Mouse (Mus musculus) limb, embryonic 13.5 days (tissue): ENCODE data around the gene Gtpbp8. TPM values are rescaled to one million over a fixed set of nuclear protein-coding genes. Genes with fewer than 3 reads are reported as not detected.

ENCODE experiments used
- polyA plus RNA-seq: library from polyadenylated mRNA; unstranded; fragments of >200 nt; fragmentation: Nextera tagmentation; extraction: Ambion mirVana; gene quantifications from 2 replicates; pipeline ENCODE4 v1.2.1, GENCODE M21; 2015

Gtpbp8 gene
- polyA plus RNA-seq, 1 experiment from 2014 or later: 28.4 TPM

Other genes with a start within 250 kb of the Gtpbp8 start
- 58.7 and 63.5 TPM in 2 replicates for gene Boc, start 187.5 kb downstream of the Gtpbp8 start, polyA plus RNA-seq
- gene Nepro, start 22.1 kb downstream of the Gtpbp8 start, polyA plus RNA-seq: 10.2 and 11.0 TPM in 2 replicates
- gene Cd200r1, start 19.4 kb upstream of the Gtpbp8 start, polyA plus RNA-seq: 0.83 and 0.84 TPM in 2 replicates
- 0.08 and 0.15 TPM in 2 replicates for gene Cd200r4, start 65.4 kb upstream of the Gtpbp8 start, polyA plus RNA-seq
- not detected in 2 replicates for gene Cd200r2, start 120.7 kb upstream of the Gtpbp8 start, polyA plus RNA-seq
- gene Cd200r3, start 197.3 kb upstream of the Gtpbp8 start, polyA plus RNA-seq: 0.27 and 0.36 TPM in 2 replicates